Mouse (Mus musculus) intestine, postnatal 0 days (tissue): ENCODE results near the gene Gm5129. TPM values are rescaled to one million over a fixed set of nuclear protein-coding genes. Genes with fewer than 3 reads are reported as not detected.
"Not testable (repeated sequence)": the region's sequence is repeated elsewhere in the genome, so short reads cannot be mapped to it uniquely, and the experiment has no call there.

Experiments used
- ATAC-seq: fragments of 200-750 bp; cut with Nextera tagmentation; 2 replicates; pipeline ENCODE4 v1.8.0; 2017; ENCODE audit warnings: mild to moderate bottlenecking, moderate TSS enrichment, moderate library complexity
- H3K27ac ChIP-seq: fragments of 300-500 bp; sonication (generic); 2 replicates; pipeline ENCODE4 v1.5.1; 2014; ENCODE audit warnings: mild to moderate bottlenecking, low read depth, low read length, moderate library complexity
- H3K27me3 ChIP-seq: fragments of 300-500 bp; sonication (generic); replicated peaks from 2 replicates; pipeline ENCODE4 v1.6.1; 2014; ENCODE audit warnings: low read length, mixed read lengths; ENCODE audit not compliant: control insufficient read depth, insufficient read depth
- H3K36me3 ChIP-seq: fragments of 300-500 bp; sonication (generic); 2 replicates; pipeline ENCODE4 v1.6.1; 2014; ENCODE audit warnings: mild to moderate bottlenecking, moderate library complexity; ENCODE audit not compliant: control insufficient read depth, insufficient read depth
- H3K4me1 ChIP-seq: fragments of 300-500 bp; sonication (generic); replicated peaks from 2 replicates; pipeline ENCODE4 v1.6.1; 2014; ENCODE audit warnings: antibody characterized with exemption, low read length, mixed read lengths; ENCODE audit not compliant: control insufficient read depth, insufficient read depth
- H3K4me2 ChIP-seq: fragments of 300-500 bp; sonication (generic); replicated peaks from 2 replicates; pipeline ENCODE4 v1.6.1; 2014; ENCODE audit warnings: low read depth, mild to moderate bottlenecking, moderate library complexity
- H3K4me3 ChIP-seq: fragments of 300-500 bp; sonication (generic); 2 replicates; pipeline ENCODE4 v1.5.1; 2014; ENCODE audit warnings: low read depth, low read length
- H3K9ac ChIP-seq: fragments of 300-500 bp; sonication (generic); 2 replicates; pipeline ENCODE4 v1.6.1; 2014; ENCODE audit warnings: mild to moderate bottlenecking, low read depth, low read length
- H3K9me3 ChIP-seq: fragments of 300-500 bp; sonication (generic); 2 replicates; pipeline ENCODE4 v1.6.1; 2016; ENCODE audit warnings: mixed run types; ENCODE audit not compliant: control insufficient read depth
- CTCF ChIP-seq: sonication (generic); IDR thresholded peaks from 2 replicates; pipeline ENCODE4 v1.5.1; 2016; ENCODE audit warnings: low read depth, mild to moderate bottlenecking, control low read depth, antibody characterized with exemption, moderate library complexity
- WGBS: fragments of 180-500 bp; shearing (Covaris S2); extraction: QIAGEN DNeasy Blood & Tissue Kit; methylation state at CpG from one replicate; pipeline ENCODE4 v1.1.7; 2014; 5-methylcytosine and 5-hydroxymethylcytosine counted together
- polyA plus RNA-seq: library from polyadenylated mRNA; unstranded; fragments of >200 nt; fragmentation: Nextera tagmentation; extraction: Ambion mirVana; gene quantifications from 2 replicates; pipeline ENCODE4 v1.2.1, GENCODE M21; 2015

Gm5129 gene
- polyA plus RNA-seq, 1 experiment from 2014 or later, result not detected

DNA sequence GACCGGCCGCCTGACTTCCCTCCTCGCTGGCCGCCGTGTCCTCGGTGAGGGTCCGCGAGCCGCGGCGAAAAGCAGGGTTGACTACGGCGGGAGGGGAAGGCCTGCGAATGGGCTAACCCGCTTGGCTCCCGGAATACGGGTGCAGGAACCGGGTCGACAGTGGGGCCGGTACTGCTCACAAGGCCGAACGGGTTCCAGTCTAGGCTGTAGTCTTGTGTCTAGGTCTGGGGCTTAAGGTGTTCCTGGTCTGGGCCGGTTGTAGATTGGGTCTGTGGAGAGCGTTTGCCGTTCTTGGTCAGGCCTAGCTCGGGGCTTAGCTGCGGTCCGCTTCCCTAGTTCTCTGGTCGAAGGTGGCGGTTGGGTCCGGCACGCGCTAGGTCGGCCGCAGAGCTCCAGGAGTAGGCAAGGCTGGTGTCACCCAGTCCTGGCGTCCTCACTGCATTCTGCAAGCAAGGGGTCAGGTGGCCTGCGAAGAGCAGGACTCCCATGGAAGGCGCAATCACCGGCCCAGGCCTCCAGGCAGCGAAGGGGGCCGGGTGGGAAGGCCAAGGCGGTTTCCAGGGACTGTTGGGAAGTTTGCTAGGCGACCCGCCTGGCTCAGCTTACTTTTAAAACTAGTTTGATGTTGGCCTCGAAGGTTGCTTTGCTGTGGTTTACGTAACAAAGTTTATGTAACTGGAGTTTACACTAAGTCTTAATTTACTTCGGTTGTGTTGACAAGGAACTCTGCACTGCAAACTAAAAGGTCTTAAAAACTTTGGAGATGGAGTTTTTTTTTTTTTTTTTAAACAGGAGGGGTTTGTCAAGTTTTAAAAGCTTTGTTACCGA is 551 bp upstream of the Gm5129 start:
- Histone ChIP-seq H3K27me3 (no peaks in the 10 kb centered on the region), H3K27ac (peak overlapping the region; percentile 98), H3K36me3 (no peaks in the 10 kb centered on the region; the same call in 1 of the 2 replicates), H3K4me2 (peak overlapping the region; percentile 79), H3K4me3 (peak overlapping the region; percentile 81), H3K9ac (peak overlapping the region; percentile 93), H3K9me3 (no peaks in the 10 kb centered on the region), H3K4me1 (0 out of 2 replicates have a peak, but pooled peaks cover 2% of the 10 kb centered on the region)
- ATAC-seq, result peak; percentile 46
- TF ChIP-seq CTCF, result no peak
- under 1% methylated on average over 42 of the region's 48 CpGs for whole genome bisulfite sequencing

DNA sequence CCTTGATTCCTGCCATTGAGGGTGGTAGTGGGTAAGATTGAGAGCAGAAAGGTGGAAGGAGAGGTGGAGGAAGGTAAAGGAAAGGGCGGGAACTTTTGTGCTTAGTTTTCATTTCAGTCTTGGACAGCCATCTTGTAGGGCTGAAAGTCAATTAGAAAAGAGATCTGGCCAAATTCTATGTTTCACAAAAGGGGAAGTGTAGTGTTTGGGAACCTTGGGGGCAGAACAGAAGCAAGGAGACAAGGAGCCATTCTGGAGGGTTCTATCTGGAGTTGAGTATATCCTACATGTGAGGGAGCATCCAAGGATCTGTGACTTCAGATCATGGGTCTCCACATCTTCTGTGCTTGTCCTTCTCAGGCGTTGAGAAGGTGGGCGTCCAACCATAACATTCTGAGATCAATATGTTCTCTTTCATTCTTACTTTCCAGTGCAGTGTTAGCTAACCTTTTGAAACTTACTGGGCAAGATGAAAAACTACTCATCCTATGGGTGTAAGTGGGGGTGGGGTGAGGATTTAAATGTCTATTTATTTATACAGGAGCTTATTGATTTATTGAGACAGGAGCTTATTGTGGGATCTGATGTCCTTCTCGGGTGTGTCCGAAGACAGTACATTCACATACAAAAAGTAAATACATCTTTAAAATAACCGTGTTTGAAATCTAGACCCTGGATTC is 765 bp downstream of the Gm5129 start:
- Histone ChIP-seq H3K9me3 (no peaks in the 10 kb centered on the region), H3K9ac (peak overlapping the region; percentile 93), H3K27ac (peak overlapping the region; percentile 98), H3K4me1 (0 out of 2 replicates have a peak, but pooled peaks cover 5% of the 10 kb centered on the region), H3K27me3 (no peaks in the 10 kb centered on the region), H3K4me2 (peak overlapping the region; percentile 79), H3K36me3 (no peaks in the 10 kb centered on the region), H3K4me3 (peak overlapping the region; percentile 81)
- WGBS, result 33% methylated on average over 6 of the region's 6 CpGs
- TF ChIP-seq CTCF, result no peak
- ATAC-seq, result no peak

DNA sequence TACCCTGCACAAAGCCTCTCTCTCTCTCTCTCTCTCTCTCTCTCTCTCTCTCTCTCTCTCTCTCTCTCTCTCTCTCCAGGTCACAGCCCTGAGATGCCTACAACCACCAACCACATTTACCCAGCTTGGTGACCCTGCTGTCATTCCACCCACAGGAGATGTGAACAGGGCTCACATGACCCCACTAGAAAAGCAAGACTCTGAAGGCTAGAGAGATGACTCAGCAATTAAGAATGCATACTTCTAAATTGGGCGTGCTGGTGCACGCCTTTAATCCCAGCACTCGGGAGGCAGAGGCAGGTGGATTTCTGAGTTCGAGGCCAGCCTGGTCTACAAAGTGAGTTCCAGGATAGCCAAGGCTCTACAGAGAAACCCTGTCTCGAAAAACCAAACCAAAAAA is 9.7 kb downstream of the Gm5129 start:
- H3K4me1 ChIP-seq, H3K27me3 ChIP-seq, H3K4me3 ChIP-seq, H3K9ac ChIP-seq, H3K9me3 ChIP-seq, H3K4me2 ChIP-seq, ATAC-seq, H3K27ac ChIP-seq, H3K36me3 ChIP-seq: not testable (repeated sequence)
- WGBS, result 85% methylated on average over 5 of the region's 5 CpGs

DNA sequence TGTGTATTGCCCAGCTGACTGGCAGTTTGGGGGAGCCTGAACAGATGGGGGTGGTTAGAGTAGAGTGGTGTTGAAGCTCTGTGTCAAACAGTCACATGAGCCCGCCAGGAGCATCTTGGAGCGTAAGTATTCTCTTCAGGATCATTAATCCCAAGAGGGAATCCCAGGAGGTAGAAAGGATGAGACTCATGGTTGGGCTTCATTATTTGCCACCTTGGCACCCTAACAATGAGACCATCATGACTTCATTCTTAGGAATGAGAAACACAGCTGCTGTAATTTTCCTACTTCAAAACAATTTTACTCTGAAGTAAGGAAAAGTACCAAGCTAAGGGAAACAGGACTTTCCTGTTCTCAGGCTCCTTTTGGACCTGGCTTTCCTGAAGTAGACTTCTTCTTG is 10.4 kb downstream of the Gm5129 start:
- H3K36me3 ChIP-seq, result no peaks in the 10 kb centered on the region
- no peak overlapping the region for H3K4me2 ChIP-seq
- no peak overlapping the region for H3K4me3 ChIP-seq
- 88% methylated on average over 2 of the region's 2 CpGs for WGBS
- H3K9me3 ChIP-seq, result no peaks in the 10 kb centered on the region
- H3K27ac ChIP-seq, result no peak overlapping the region
- no peaks in the 10 kb centered on the region for H3K27me3 ChIP-seq
- TF ChIP-seq CTCF, result no peak
- no peaks in the 10 kb centered on the region for H3K4me1 ChIP-seq
- H3K9ac ChIP-seq, result no peak overlapping the region
- ATAC-seq, result no peak

DNA sequence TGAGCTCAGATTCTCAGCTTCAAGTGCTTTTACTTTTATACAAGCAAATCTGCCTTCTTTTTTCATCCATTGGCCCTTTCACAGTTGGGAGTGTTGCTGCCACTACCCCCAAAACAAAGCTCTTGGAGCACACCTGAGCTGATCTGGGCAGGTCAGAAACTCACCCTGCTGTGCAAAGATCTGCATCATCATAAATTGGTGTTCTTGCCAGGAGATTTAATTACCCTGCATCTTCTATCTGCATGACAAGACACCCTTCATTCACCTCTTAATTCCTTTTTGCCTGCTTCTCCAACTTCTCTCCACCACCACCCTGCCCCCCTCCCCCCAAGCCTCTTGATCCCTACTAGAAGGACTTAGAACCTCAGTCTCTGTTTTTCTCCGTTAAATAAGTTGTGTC is 14.6 kb downstream of the Gm5129 start:
- no peaks in the 10 kb centered on the region for H3K36me3 ChIP-seq
- no peak for TF ChIP-seq CTCF
- H3K27ac ChIP-seq, result no peak overlapping the region
- no peak overlapping the region for H3K4me3 ChIP-seq
- ATAC-seq, result no peak
- no peak overlapping the region for H3K9ac ChIP-seq
- H3K4me1 ChIP-seq, result no peaks in the 10 kb centered on the region
- H3K9me3 ChIP-seq, result no peaks in the 10 kb centered on the region
- no peak overlapping the region for H3K4me2 ChIP-seq
- no peaks in the 10 kb centered on the region for H3K27me3 ChIP-seq
- 34% methylated on average over 1 of the region's 1 CpGs for WGBS

DNA sequence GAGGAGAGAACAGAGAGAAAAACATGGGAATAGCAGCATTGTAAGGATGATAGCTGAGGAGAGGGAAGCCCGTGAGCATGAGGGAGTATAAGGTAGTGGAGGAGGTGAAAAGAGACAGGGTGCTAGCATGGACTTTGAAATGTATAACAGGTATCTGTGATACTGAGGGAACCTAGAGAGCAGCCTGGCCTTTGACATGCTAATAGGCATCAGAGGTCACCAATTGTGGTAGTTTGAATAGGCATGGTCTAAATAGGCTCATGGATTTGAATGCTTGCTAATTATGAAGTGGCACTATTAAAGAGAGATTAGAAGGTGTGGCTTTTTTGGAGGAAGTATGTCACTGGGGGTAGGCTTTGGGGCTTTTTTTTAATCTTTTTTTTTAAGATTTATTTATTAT is 22.8 kb downstream of the Gm5129 start:
- Histone ChIP-seq H3K27ac (no peak overlapping the region), H3K4me2 (no peak overlapping the region), H3K9ac (no peak overlapping the region), H3K4me3 (no peak overlapping the region), H3K9me3 (no peaks in the 10 kb centered on the region), H3K4me1 (no peaks in the 10 kb centered on the region), H3K27me3 (no peaks in the 10 kb centered on the region), H3K36me3 (no peaks in the 10 kb centered on the region)
- no peak for TF ChIP-seq CTCF
- ATAC-seq, result no peak
- 47% methylated on average over 1 of the region's 1 CpGs for WGBS
